Comparison of ENCODE assay signal across 18 mouse cellular contexts in genomic region chr5:124851572-124851971, GRCm38 (mm10). TPM values are rescaled to one million over a fixed set of nuclear protein-coding genes. Genes with fewer than 3 reads are reported as not detected.
DNase-seq lines count a peak whose midpoint lies in the region; ATAC-seq and TF ChIP-seq lines count a peak whose summit lies in the region.
"Had no signal": no experiment of that assay in that cellular context is flagged by ENCODE, and none has a peak within 500 bp of the region (broad histone marks: within the 10 kb centered on the region; RNA-seq: fewer than 3 reads in every experiment).

No protein-coding gene starts in this region.

- H3K9ac ChIP-seq in midbrain, postnatal 0 days (replicated peaks; ENCODE audit: low read length, poor library complexity, severe bottlenecking): no peak overlapping the region
- H3K9ac ChIP-seq: embryonic facial prominence, embryonic 12.5 days; forebrain, embryonic 12.5 days; liver, embryonic 12.5 days; midbrain, embryonic 15.5 days had no signal

- no peak overlapping the region for H3K27ac ChIP-seq in midbrain, postnatal 0 days (ENCODE audit: low read depth, low read length)
- H3K27ac ChIP-seq: embryonic facial prominence, embryonic 12.5 days; forebrain, embryonic 12.5 days; limb, embryonic 10.5 days; liver, embryonic 12.5 days; midbrain, embryonic 15.5 days had no signal

- DNase-seq in cerebellum, adult 9-11 months: peak; percentile 74
- no peak for DNase-seq in cerebellum, adult 11 months
- peak; percentile 18 to 33 for DNase-seq in lung, adult 18-20 months
- DNase-seq in lung, postnatal 10 days: no peak
- DNase-seq in ZHBTc4 (ENCODE audit: low read depth, low spot score): peak; percentile 75
- DNase-seq in lung, postnatal 36 days: peak; percentile 40
- no peak for DNase-seq in layer of hippocampus, adult 18-20 months (ENCODE audit: low spot score in 2 of 2)
- no peak for DNase-seq in midbrain, postnatal 0 days (ENCODE audit: low spot score)
- DNase-seq: adrenal gland, postnatal 36 days; B cell, adult 2 months; heart, postnatal 10 days; kidney, adult 2 months had no signal

- no peak for ATAC-seq in midbrain, postnatal 0 days (ENCODE audit: low FRiP score)
- ATAC-seq: hindbrain, embryonic 16.5 days; liver, embryonic 12.5 days; midbrain, embryonic 15.5 days had no signal

- H3K9me3 ChIP-seq in midbrain, postnatal 0 days (ENCODE audit: low read length): no peaks in the 10 kb centered on the region
- H3K9me3 ChIP-seq: embryonic facial prominence, embryonic 12.5 days; forebrain, embryonic 12.5 days; limb, embryonic 10.5 days; liver, embryonic 12.5 days; midbrain, embryonic 15.5 days had no signal

- H3K4me3 ChIP-seq in midbrain, postnatal 0 days (ENCODE audit: low read depth, low read length): no peak overlapping the region
- H3K4me3 ChIP-seq: embryonic facial prominence, embryonic 12.5 days; forebrain, embryonic 12.5 days; limb, embryonic 10.5 days; liver, embryonic 12.5 days; midbrain, embryonic 15.5 days had no signal

- H3K4me1 ChIP-seq in midbrain, postnatal 0 days (ENCODE audit: insufficient read depth, low read length): no peaks in the 10 kb centered on the region
- H3K4me1 ChIP-seq: liver, embryonic 12.5 days had no signal

- no peaks in the 10 kb centered on the region for H3K36me3 ChIP-seq in midbrain, postnatal 0 days (ENCODE audit: insufficient read depth, low read length)
- H3K36me3 ChIP-seq: embryonic facial prominence, embryonic 12.5 days; forebrain, embryonic 12.5 days; limb, embryonic 10.5 days; liver, embryonic 12.5 days; midbrain, embryonic 15.5 days had no signal

- H3K27me3 ChIP-seq in midbrain, postnatal 0 days (ENCODE audit: insufficient read depth, low read length): no peaks in the 10 kb centered on the region
- H3K27me3 ChIP-seq: embryonic facial prominence, embryonic 12.5 days; forebrain, embryonic 12.5 days; midbrain, embryonic 15.5 days had no signal

- no peak for TF ChIP-seq CTCF in midbrain, postnatal 0 days (IDR thresholded peaks at IDR 0.05)

- 57% methylated on average over 4 of the region's 4 CpGs for WGBS in midbrain, postnatal 0 days

- H3K4me2 ChIP-seq in midbrain, postnatal 0 days (ENCODE audit: low read depth, low read length, poor library complexity, severe bottlenecking): no peak overlapping the region
- H3K4me2 ChIP-seq: embryonic facial prominence, embryonic 12.5 days; forebrain, embryonic 12.5 days; liver, embryonic 12.5 days; midbrain, embryonic 15.5 days had no signal

RNA-seq across cellular contexts. Expression of gene Ccdc92, which starts 10.7 kb away (rescaled TPM):
- 10 to 100 TPM; 84.6 to 90.7 TPM for total RNA-seq in layer of hippocampus, adult 18-20 months (2021)
- 37.1 and 39.9 TPM in 2 replicates for total RNA-seq in midbrain, postnatal 0 days (2014; rRNA removed)
- 50.4 and 57.8 TPM in 2 replicates for polyA plus RNA-seq in midbrain, postnatal 0 days (2015; fragmentation: Nextera tagmentation; extraction: Ambion mirVana)

RNA-seq across cellular contexts. Expression of gene Zfp664, which starts 10.9 kb away (rescaled TPM):
- 10 to 100 TPM; 68.8 to 69.3 TPM for total RNA-seq in layer of hippocampus, adult 18-20 months (2021)
- total RNA-seq in midbrain, postnatal 0 days (2014; rRNA removed): 29.2 and 44.4 TPM in 2 replicates
- 50.0 and 50.2 TPM in 2 replicates for polyA plus RNA-seq in midbrain, postnatal 0 days (2015; fragmentation: Nextera tagmentation; extraction: Ambion mirVana)

Comparison
In these comparisons a context has a peak if more than half of its experiments do, and no peak if none do; other contexts are left out.
1. DNase-seq: peak in cerebellum, adult 9-11 months (single experiment), lung, adult 18-20 months (2 of 2), ZHBTc4 (single experiment) and lung, postnatal 36 days (single experiment); none in cerebellum, adult 11 months (single experiment), lung, postnatal 10 days (single experiment), layer of hippocampus, adult 18-20 months (0 of 2) and midbrain, postnatal 0 days (single experiment).